Mouse (Mus musculus) ES-E14 (cell line): Measurements from ENCODE around the gene Pik3r6. TPM values are rescaled to one million over a fixed set of nuclear protein-coding genes. Genes with fewer than 3 reads are reported as not detected.

Experiments used
- DNase-seq: peaks from one replicate; pipeline ENCODE4 v3.0.0-alpha.2; 2013; ENCODE audit warnings: low read depth, low spot score
- H3K27ac ChIP-seq: 2 replicates; pipeline ENCODE4 v1.5.1; 2012; ENCODE audit warnings: low read depth, mild to moderate bottlenecking, low read length, moderate library complexity, mixed read lengths; ENCODE audit not compliant: poor library complexity, insufficient read depth, severe bottlenecking
- H3K36me3 ChIP-seq: 2 replicates; pipeline ENCODE4 v1.6.1; 2012; ENCODE audit warnings: mild to moderate bottlenecking, low read length, moderate library complexity, mixed read lengths; ENCODE audit not compliant: control insufficient read depth, poor library complexity, insufficient read depth, severe bottlenecking
- H3K4me1 ChIP-seq, 2 experiments: fragments of 150-350 bp in 1 of 2; sonication (generic) in 1 of 2; 2 replicates each; pipeline ENCODE4 v1.6.1; 2012; ENCODE audit warnings: low read length in 2 of 2, mild to moderate bottlenecking in 1 of 2, mixed read lengths in 1 of 2; ENCODE audit not compliant: control insufficient read depth in 2 of 2, insufficient read depth in 2 of 2, poor library complexity in 1 of 2
- H3K4me3 ChIP-seq, 2 experiments: fragments of 150-350 bp in 1 of 2; sonication (generic) in 1 of 2; 2 replicates each; pipeline ENCODE4 v1.5.1; 2012; ENCODE audit warnings: low read length in 2 of 2, low read depth in 1 of 2, mild to moderate bottlenecking in 1 of 2, mixed read lengths in 1 of 2; ENCODE audit not compliant: insufficient read depth in 1 of 2, poor library complexity in 1 of 2, severe bottlenecking in 1 of 2
- H3K9ac ChIP-seq: 2 replicates; pipeline ENCODE4 v1.6.1; 2012; ENCODE audit warnings: low read depth, mild to moderate bottlenecking, low read length, mixed read lengths; ENCODE audit not compliant: poor library complexity, insufficient read depth, severe bottlenecking
- H3K9me3 ChIP-seq: fragments of 150-350 bp; sonication (generic); 2 replicates; pipeline ENCODE4 v1.6.1; 2012; ENCODE audit warnings: low read depth, mild to moderate bottlenecking, low read length; ENCODE audit not compliant: control insufficient read depth, insufficient read depth
- CHD2 ChIP-seq: IDR thresholded peaks from 2 replicates; pipeline ENCODE4 v1.6.1; 2014; ENCODE audit warnings: mild to moderate bottlenecking, low read depth, low read length, inconsistent platforms
- HCFC1 ChIP-seq: IDR thresholded peaks from 2 replicates; pipeline ENCODE4 v1.6.1; 2012; ENCODE audit warnings: low read length, inconsistent platforms, borderline replicate concordance; ENCODE audit not compliant: insufficient read depth
- MAFK ChIP-seq: IDR thresholded peaks from 2 replicates; pipeline ENCODE4 v1.6.1; 2014; ENCODE audit warnings: mild to moderate bottlenecking, low read depth, low read length, inconsistent platforms; ENCODE audit not compliant: insufficient read depth
- ZC3H11A ChIP-seq: IDR thresholded peaks from 2 replicates; pipeline ENCODE4 v1.6.1; 2012; ENCODE audit warnings: low read depth, mild to moderate bottlenecking, inconsistent platforms, low read length, borderline replicate concordance
- ZNF384 ChIP-seq: IDR thresholded peaks from 2 replicates; pipeline ENCODE4 v1.6.1; 2012; ENCODE audit warnings: low read depth, low read length, inconsistent platforms
- in situ Hi-C, 2 experiments: fragments of 600-800 bp; cut with MboI; formaldehyde crosslinking; loops; one replicate each; pipeline ENCODE4 v1.15.1; 2025; ENCODE audit warnings: low sequenced_read_pairs in 2 of 2, inconsistent platforms in 1 of 2; ENCODE audit not compliant: unreplicated experiment in 2 of 2
- total RNA-seq: library from RNA; depleted of rRNA; stranded (reverse); fragments of 300-350 nt; gene quantifications from 2 replicates; pipeline ENCODE4 v1.2.3, GENCODE M21; 2012

The Pik3r6 gene
- total RNA-seq, 1 experiment = 0.40 TPM

- Histone ChIP-seq H3K9me3 (no peaks in the 10 kb centered on the region), H3K4me1 (no peaks in the 10 kb centered on the region), H3K9ac (no peak overlapping the region), H3K27ac (no peak overlapping the region), H3K36me3 (no peaks in the 10 kb centered on the region), H3K4me3 (no peak overlapping the region)
- no peak for TF ChIP-seq ZC3H11A
- TF ChIP-seq HCFC1 = peak; percentile 62; the same call in 1 of the 2 replicates
- DNase-seq = no peak
- in situ Hi-C loops = no loop called here
Measured at GRCm38 (mm10) chr11:68520439-68520838, 17.6 kb downstream of the Pik3r6 start.

GRCm38 (mm10) chr11:68521352-68521751 lies 18.5 kb downstream of the Pik3r6 start:
- in situ Hi-C loops = no loop called here
- Histone ChIP-seq H3K36me3 (no peaks in the 10 kb centered on the region), H3K27ac (no peak overlapping the region), H3K9me3 (no peaks in the 10 kb centered on the region), H3K4me3 (no peak overlapping the region), H3K4me1 (no peaks in the 10 kb centered on the region), H3K9ac (no peak overlapping the region)
- no peak for DNase-seq
- TF ChIP-seq ZNF384 (no peak), MAFK (no peak)

- Histone ChIP-seq H3K4me3 (no peak overlapping the region), H3K4me1 (peaks cover 0 to 2% of the 10 kb centered on the region in 2 experiments; a peak in 1 of 4 replicates), H3K9ac (no peak overlapping the region), H3K27ac (no peak overlapping the region), H3K9me3 (no peaks in the 10 kb centered on the region), H3K36me3 (no peaks in the 10 kb centered on the region)
- in situ Hi-C loops = no loop called here
- TF ChIP-seq HCFC1 (no peak), ZC3H11A (no peak), CHD2 (no peak), ZNF384 (no peak), MAFK (no peak)
- DNase-seq = no peak
Measured at GRCm38 (mm10) chr11:68526441-68526840, 23.6 kb downstream of the Pik3r6 start.

GRCm38 (mm10) chr11:68531066-68531806 lies 28.4 kb downstream of the Pik3r6 start:
- in situ Hi-C loops = no loop called here
- no peak overlapping the region for H3K9ac ChIP-seq
- H3K4me1 ChIP-seq = peaks cover 2 to 8% of the 10 kb centered on the region in 2 experiments; a peak in 2 of 4 replicates
- 0 out of 4 replicates have a peak overlapping the region, but pooled peaks of 1 of the 2 experiments have one; percentile 16 for H3K4me3 ChIP-seq
- H3K27ac ChIP-seq = no peak overlapping the region
- no peaks in the 10 kb centered on the region for H3K9me3 ChIP-seq
- TF ChIP-seq MAFK (no peak), CHD2 (no peak), HCFC1 (no peak), ZNF384 (no peak), ZC3H11A (no peak)
- DNase-seq = peak; percentile 34
- no peaks in the 10 kb centered on the region for H3K36me3 ChIP-seq
